Mouse (Mus musculus) liver, embryonic 11.5 days (tissue): ENCODE measurements around the gene Mfsd9. TPM values are rescaled to one million over a fixed set of nuclear protein-coding genes. Genes with fewer than 3 reads are reported as not detected.
A peak's percentile ranks its signal among the peaks of the same experiment; 100 is the strongest.

ENCODE experiments used
- ATAC-seq: fragments of 200-750 bp; cut with Nextera tagmentation; replicated peaks from 2 replicates; pipeline ENCODE4 v1.8.0; 2017; ENCODE audit warnings: moderate number of reproducible peaks, mild to moderate bottlenecking, moderate TSS enrichment, moderate library complexity; ENCODE audit not compliant: low FRiP score
- DNase-seq: peaks from one replicate; pipeline ENCODE4 v3.0.0-alpha.2; 2017; ENCODE audit warnings: low spot score
- H3K27ac ChIP-seq: fragments of 300-500 bp; sonication (generic); 2 replicates; pipeline ENCODE4 v1.5.1; 2014; ENCODE audit warnings: mild to moderate bottlenecking, low read depth, low read length, control low read depth
- H3K27me3 ChIP-seq: fragments of 300-500 bp; sonication (generic); replicated peaks from 2 replicates; pipeline ENCODE4 v1.6.1; 2014; ENCODE audit warnings: low read length, mixed read lengths; ENCODE audit not compliant: control insufficient read depth, insufficient read depth
- H3K36me3 ChIP-seq: fragments of 300-500 bp; sonication (generic); 2 replicates; pipeline ENCODE4 v1.6.1; 2014; ENCODE audit warnings: mild to moderate bottlenecking, low read length, moderate library complexity, mixed read lengths; ENCODE audit not compliant: control insufficient read depth, insufficient read depth
- H3K4me1 ChIP-seq: fragments of 300-500 bp; sonication (generic); replicated peaks from 2 replicates; pipeline ENCODE4 v1.6.1; 2014; ENCODE audit warnings: low read length, mixed read lengths; ENCODE audit not compliant: control insufficient read depth, insufficient read depth
- H3K4me2 ChIP-seq: fragments of 300-500 bp; sonication (generic); 2 replicates; pipeline ENCODE4 v1.6.1; 2014; ENCODE audit warnings: mild to moderate bottlenecking, control low read depth, moderate library complexity
- H3K4me3 ChIP-seq: fragments of 300-500 bp; sonication (generic); 2 replicates; pipeline ENCODE4 v1.5.1; 2014; ENCODE audit warnings: low read depth, low read length, control low read depth
- H3K9ac ChIP-seq: fragments of 300-500 bp; sonication (generic); 2 replicates; pipeline ENCODE4 v1.6.1; 2014; ENCODE audit warnings: low read depth, low read length, control low read depth
- H3K9me3 ChIP-seq: fragments of 300-500 bp; sonication (generic); 2 replicates; pipeline ENCODE4 v1.6.1; 2016; ENCODE audit warnings: low read length, inconsistent platforms, mixed read lengths; ENCODE audit not compliant: control insufficient read depth
- WGBS: fragments of 180-500 bp; shearing (Covaris S2); extraction: QIAGEN DNeasy Blood & Tissue Kit; methylation state at CpG from one replicate; pipeline ENCODE4 v1.1.7; 2014; 5-methylcytosine and 5-hydroxymethylcytosine counted together
- polyA plus RNA-seq: library from polyadenylated mRNA; unstranded; fragments of >200 nt; fragmentation: Nextera tagmentation; extraction: Ambion mirVana; gene quantifications from 2 replicates; pipeline ENCODE4 v1.2.1, GENCODE M21; 2014

Gene Mfsd9
- polyA plus RNA-seq, 1 experiment from 2014 or later = 2.1 TPM

GRCm38 (mm10) chr1:40808643-40809042 lies 18.2 kb upstream of the Mfsd9 start:
- Histone ChIP-seq H3K4me1 (no peaks in the 10 kb centered on the region), H3K4me2 (no peak overlapping the region), H3K4me3 (no peak overlapping the region), H3K27ac (no peak overlapping the region), H3K9ac (no peak overlapping the region), H3K9me3 (no peaks in the 10 kb centered on the region), H3K27me3 (no peaks in the 10 kb centered on the region), H3K36me3 (no peaks in the 10 kb centered on the region)
- 80% methylated on average over 3 of the region's 3 CpGs for WGBS
- no peak for DNase-seq
- ATAC-seq = no peak

- Histone ChIP-seq H3K4me1 (no peaks in the 10 kb centered on the region), H3K9ac (no peak overlapping the region), H3K36me3 (no peaks in the 10 kb centered on the region), H3K27ac (no peak overlapping the region), H3K4me3 (no peak overlapping the region), H3K27me3 (no peaks in the 10 kb centered on the region), H3K4me2 (no peak overlapping the region), H3K9me3 (no peaks in the 10 kb centered on the region)
- no peak for ATAC-seq
- 77% methylated on average over 11 of the region's 11 CpGs for WGBS
- no peak for DNase-seq
These were observed 15.4 kb upstream of the Mfsd9 start for GRCm38 (mm10) chr1:40805891-40806290.

GRCm38 (mm10) chr1:40805351-40805750 lies 14.9 kb upstream of the Mfsd9 start, which contains the start of gene Tmem182:
Gene Tmem182 (plus strand): TSS chr1:40805601.
- DNase-seq (no peak), ATAC-seq (no peak)
- no peak within 1 kb of the TSS for H3K4me2 ChIP-seq
- H3K4me3 ChIP-seq = no peak within 1 kb of the TSS
- H3K9ac ChIP-seq = no peak within 1 kb of the TSS
- no peaks in the 10 kb centered on the region for H3K4me1 ChIP-seq
- 77% methylated on average over 9 of the region's 9 CpGs for WGBS
- H3K36me3 ChIP-seq = no peaks in the 10 kb centered on the region
- H3K9me3 ChIP-seq = no peaks in the 10 kb centered on the region
- no peaks in the 10 kb centered on the region for H3K27me3 ChIP-seq
- H3K27ac ChIP-seq = no peak within 1 kb of the TSS

DNA sequence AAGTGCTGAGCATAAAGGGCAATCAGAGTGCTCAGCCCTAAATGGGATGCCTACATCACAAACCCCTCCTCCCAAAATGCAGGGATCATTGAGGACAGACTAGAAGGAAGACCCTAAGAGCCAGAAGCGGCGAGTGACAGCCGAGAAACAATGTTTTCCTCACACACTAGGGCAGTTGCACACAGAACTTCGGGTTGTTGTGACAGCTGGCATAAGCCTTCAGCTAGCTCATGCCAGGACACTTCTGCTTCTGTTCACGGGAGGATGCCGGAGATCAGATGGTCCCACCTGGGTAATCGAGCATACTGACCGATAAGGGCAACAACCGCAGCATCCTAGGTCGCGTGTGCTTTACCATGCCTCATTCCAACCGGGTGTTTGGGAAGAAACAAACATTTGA lies 13.6 kb upstream of the Mfsd9 start:
- DNase-seq (no peak), ATAC-seq (no peak)
- Histone ChIP-seq H3K4me3 (no peak overlapping the region), H3K9ac (no peak overlapping the region), H3K36me3 (no peaks in the 10 kb centered on the region), H3K4me2 (no peak overlapping the region), H3K27ac (no peak overlapping the region), H3K4me1 (no peaks in the 10 kb centered on the region), H3K9me3 (no peaks in the 10 kb centered on the region), H3K27me3 (no peaks in the 10 kb centered on the region)
- 82% methylated on average over 12 of the region's 12 CpGs for whole genome bisulfite sequencing

DNA sequence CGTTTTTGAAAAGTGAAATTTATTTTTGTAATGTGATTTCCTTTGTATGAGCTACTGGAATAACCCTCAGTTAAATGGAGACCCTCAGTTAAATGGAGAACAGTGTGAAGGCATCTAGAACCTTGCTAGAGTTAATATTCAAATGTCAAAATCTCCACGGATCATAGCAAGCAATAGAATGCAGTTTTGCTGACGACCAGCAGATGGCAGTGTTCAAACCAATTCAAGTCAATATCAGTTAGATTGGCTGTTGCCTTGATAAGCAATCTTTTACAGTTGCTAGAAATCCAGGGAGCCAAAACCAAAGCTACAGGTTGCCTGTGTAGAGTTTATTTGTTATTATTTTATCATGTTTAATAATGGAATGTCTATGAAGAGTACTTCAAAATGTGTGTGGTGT lies 12.3 kb upstream of the Mfsd9 start:
- 22% methylated on average over 3 of the region's 3 CpGs for whole genome bisulfite sequencing
- Histone ChIP-seq H3K27me3 (no peaks in the 10 kb centered on the region), H3K4me3 (no peak overlapping the region), H3K4me2 (no peak overlapping the region), H3K27ac (no peak overlapping the region), H3K4me1 (no peaks in the 10 kb centered on the region), H3K9ac (no peak overlapping the region), H3K36me3 (no peaks in the 10 kb centered on the region), H3K9me3 (no peaks in the 10 kb centered on the region)
- ATAC-seq (no peak), DNase-seq (no peak)

- no peak overlapping the region for H3K4me3 ChIP-seq
- H3K4me2 ChIP-seq = no peak overlapping the region
- no peak overlapping the region for H3K9ac ChIP-seq
- H3K27me3 ChIP-seq = no peaks in the 10 kb centered on the region
- ATAC-seq (no peak), DNase-seq (no peak)
- H3K4me1 ChIP-seq = no peaks in the 10 kb centered on the region
- no peaks in the 10 kb centered on the region for H3K36me3 ChIP-seq
- no peaks in the 10 kb centered on the region for H3K9me3 ChIP-seq
- WGBS = 59% methylated on average over 5 of the region's 5 CpGs
- H3K27ac ChIP-seq = no peak overlapping the region
These were observed 10.4 kb upstream of the Mfsd9 start for GRCm38 (mm10) chr1:40800908-40801307.

DNA sequence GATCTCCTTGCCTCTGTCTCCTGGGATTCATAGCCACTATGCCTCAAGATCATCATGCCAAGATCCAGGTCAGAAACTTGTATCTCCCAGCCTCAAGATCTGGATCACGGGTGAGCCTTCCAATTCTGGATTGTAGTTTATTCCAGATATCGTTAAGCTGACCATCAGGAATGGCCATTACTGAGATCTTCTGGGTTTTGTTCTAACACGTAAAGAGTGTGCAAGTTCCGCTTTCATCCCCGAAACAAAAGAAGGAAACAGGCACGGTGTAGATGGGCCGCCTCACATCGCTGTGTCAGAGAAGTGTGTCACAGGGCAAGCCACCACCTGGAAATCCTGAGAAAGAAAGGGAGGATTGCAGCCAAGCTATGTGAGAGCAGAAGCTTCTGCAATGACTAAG lies 8.6 kb upstream of the Mfsd9 start:
- Histone ChIP-seq H3K27ac (no peak overlapping the region), H3K4me2 (no peak overlapping the region), H3K27me3 (no peaks in the 10 kb centered on the region), H3K4me3 (no peak overlapping the region), H3K9me3 (no peaks in the 10 kb centered on the region), H3K36me3 (no peaks in the 10 kb centered on the region), H3K4me1 (no peaks in the 10 kb centered on the region), H3K9ac (no peak overlapping the region)
- ATAC-seq = no peak
- WGBS = 81% methylated on average over 8 of the region's 8 CpGs
- no peak for DNase-seq

DNA sequence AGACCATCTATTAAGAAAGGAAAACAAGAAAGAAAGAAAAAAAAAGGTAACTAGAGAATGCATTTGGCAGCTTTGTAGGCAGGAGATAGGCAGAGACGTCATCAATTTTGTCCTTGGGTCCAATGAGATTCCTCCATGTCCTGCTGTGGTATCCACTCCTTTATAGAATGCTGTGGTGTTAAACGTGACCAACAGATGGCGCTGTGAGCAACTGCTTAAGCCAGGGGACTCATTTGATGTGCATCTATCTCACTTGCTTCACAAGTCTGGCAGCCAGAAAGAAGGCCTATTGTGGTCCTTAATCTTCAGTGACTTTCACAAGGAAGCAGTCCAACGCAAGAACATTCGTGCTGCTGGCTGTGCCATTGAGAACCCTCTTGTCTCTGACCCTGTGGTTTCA lies 6.9 kb upstream of the Mfsd9 start:
- DNase-seq (peak; percentile 40), ATAC-seq (no peak; the same call in 1 of the 2 replicates)
- Histone ChIP-seq H3K4me2 (no peak overlapping the region), H3K4me1 (no peaks in the 10 kb centered on the region), H3K4me3 (no peak overlapping the region), H3K9ac (no peak overlapping the region), H3K27me3 (no peaks in the 10 kb centered on the region), H3K27ac (no peak overlapping the region), H3K36me3 (no peaks in the 10 kb centered on the region), H3K9me3 (no peaks in the 10 kb centered on the region)
- WGBS = 14% methylated on average over 5 of the region's 5 CpGs

DNA sequence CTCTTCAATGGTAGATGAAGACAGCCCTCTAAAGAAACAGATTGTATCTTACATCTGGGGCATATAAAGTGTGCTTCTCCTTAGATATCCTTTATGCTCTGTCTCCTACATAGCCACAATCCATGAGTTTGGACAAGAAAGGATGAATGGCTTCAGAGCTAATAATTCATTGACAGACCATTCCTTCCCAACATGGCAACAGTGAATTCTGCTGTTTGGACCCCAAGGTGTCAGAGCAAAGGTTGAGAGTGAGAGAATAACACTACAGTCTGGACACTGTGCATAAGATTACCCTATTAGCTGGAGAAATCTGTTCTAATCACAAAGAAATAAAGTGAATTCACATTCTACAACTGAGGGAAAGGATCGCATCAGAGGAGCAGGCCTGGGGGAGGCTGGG lies 5.0 kb upstream of the Mfsd9 start:
- peaks cover 4% of the 10 kb centered on the region for H3K4me1 ChIP-seq
- no peak overlapping the region for H3K4me3 ChIP-seq
- H3K27me3 ChIP-seq = no peaks in the 10 kb centered on the region
- DNase-seq (no peak), ATAC-seq (no peak)
- H3K36me3 ChIP-seq = no peaks in the 10 kb centered on the region
- no peaks in the 10 kb centered on the region for H3K9me3 ChIP-seq
- no peak overlapping the region for H3K27ac ChIP-seq
- H3K9ac ChIP-seq = no peak overlapping the region
- WGBS = 88% methylated on average over 1 of the region's 1 CpGs
- H3K4me2 ChIP-seq = no peak overlapping the region
